Mouse (Mus musculus) midbrain, postnatal 0 days (tissue): ENCODE measurements around the gene Herpud2. TPM values are rescaled to one million over a fixed set of nuclear protein-coding genes. Genes with fewer than 3 reads are reported as not detected.

ENCODE experiments used
- ATAC-seq: fragments of 200-750 bp; cut with Nextera tagmentation; 2 replicates; pipeline ENCODE4 v1.8.0; 2017; ENCODE audit warnings: moderate number of reproducible peaks, mild to moderate bottlenecking, moderate TSS enrichment, moderate library complexity; ENCODE audit not compliant: low FRiP score
- DNase-seq: peaks from one replicate; pipeline ENCODE4 v3.0.0-alpha.2; 2015; ENCODE audit warnings: low spot score
- H3K27ac ChIP-seq: fragments of 300-500 bp; sonication (generic); 2 replicates; pipeline ENCODE4 v1.5.1; 2014; ENCODE audit warnings: low read depth, mild to moderate bottlenecking, low read length, mixed read lengths
- H3K27me3 ChIP-seq: fragments of 300-500 bp; sonication (generic); 2 replicates; pipeline ENCODE4 v1.6.1; 2014; ENCODE audit warnings: low read length, control low read depth, mixed read lengths; ENCODE audit not compliant: insufficient read depth
- H3K36me3 ChIP-seq: fragments of 300-500 bp; sonication (generic); 2 replicates; pipeline ENCODE4 v1.6.1; 2014; ENCODE audit warnings: low read length, control low read depth, mixed read lengths; ENCODE audit not compliant: insufficient read depth
- H3K4me1 ChIP-seq: fragments of 300-500 bp; sonication (generic); 2 replicates; pipeline ENCODE4 v1.6.1; 2014; ENCODE audit warnings: mild to moderate bottlenecking, control low read depth, antibody characterized with exemption, low read length, mixed read lengths; ENCODE audit not compliant: insufficient read depth
- H3K4me2 ChIP-seq: fragments of 300-500 bp; sonication (generic); 2 replicates; pipeline ENCODE4 v1.6.1; 2014; ENCODE audit warnings: low read depth, mild to moderate bottlenecking, low read length, mixed read lengths; ENCODE audit not compliant: poor library complexity, severe bottlenecking
- H3K4me3 ChIP-seq: fragments of 300-500 bp; sonication (generic); 2 replicates; pipeline ENCODE4 v1.5.1; 2014; ENCODE audit warnings: low read depth, mild to moderate bottlenecking, low read length, moderate library complexity
- H3K9ac ChIP-seq: fragments of 300-500 bp; sonication (generic); replicated peaks from 2 replicates; pipeline ENCODE4 v1.6.1; 2014; ENCODE audit warnings: mild to moderate bottlenecking, low read length, moderate library complexity, mixed read lengths; ENCODE audit not compliant: poor library complexity, severe bottlenecking
- H3K9me3 ChIP-seq: fragments of 300-500 bp; sonication (generic); 2 replicates; pipeline ENCODE4 v1.6.1; 2016; ENCODE audit warnings: low read length, control low read depth
- CTCF ChIP-seq: IDR thresholded peaks from 2 replicates; pipeline ENCODE4 v1.5.1; 2016; ENCODE audit warnings: antibody characterized with exemption, mild to moderate bottlenecking
- WGBS: fragments of 180-500 bp; shearing (Covaris S2); extraction: QIAGEN DNeasy Blood & Tissue Kit; methylation state at CpG from one replicate; pipeline ENCODE4 v1.1.7; 2014; 5-methylcytosine and 5-hydroxymethylcytosine counted together
- polyA plus RNA-seq: library from polyadenylated mRNA; unstranded; fragments of >200 nt; fragmentation: Nextera tagmentation; extraction: Ambion mirVana; gene quantifications from 2 replicates; pipeline ENCODE4 v1.2.1, GENCODE M21; 2015
- total RNA-seq: library from RNA; depleted of rRNA; stranded (reverse); fragments of >200 nt; gene quantifications from 2 replicates; pipeline ENCODE4 v1.2.3, GENCODE M21; 2014; rRNA removed

Herpud2 gene
- total RNA-seq (15.8 and 28.5 TPM in 2 replicates), polyA plus RNA-seq (25.9 and 26.6 TPM in 2 replicates)

- 0% methylated on average over 24 of the region's 51 CpGs for WGBS
- peak; percentile 97 for ATAC-seq
- TF ChIP-seq CTCF, result peak; percentile 23; the same call in 1 of the 2 replicates
- Histone ChIP-seq H3K27me3 (no peaks in the 10 kb centered on the region), H3K4me2 (peak within 1 kb of the TSS; percentile 86), H3K9me3 (no peaks in the 10 kb centered on the region), H3K9ac (peak within 1 kb of the TSS; percentile 92), H3K36me3 (no peaks in the 10 kb centered on the region), H3K27ac (peak within 1 kb of the TSS; percentile 95), H3K4me1 (peaks cover 9% of the 10 kb centered on the region; the same call in 1 of the 2 replicates), H3K4me3 (peak within 1 kb of the TSS; percentile 89)
- DNase-seq, result peak; percentile 95
Observed at GRCm38 (mm10) chr9:25151611-25152241, at the start of gene Herpud2. Gene Herpud2 (minus strand): TSS chr9:25151820.

DNA sequence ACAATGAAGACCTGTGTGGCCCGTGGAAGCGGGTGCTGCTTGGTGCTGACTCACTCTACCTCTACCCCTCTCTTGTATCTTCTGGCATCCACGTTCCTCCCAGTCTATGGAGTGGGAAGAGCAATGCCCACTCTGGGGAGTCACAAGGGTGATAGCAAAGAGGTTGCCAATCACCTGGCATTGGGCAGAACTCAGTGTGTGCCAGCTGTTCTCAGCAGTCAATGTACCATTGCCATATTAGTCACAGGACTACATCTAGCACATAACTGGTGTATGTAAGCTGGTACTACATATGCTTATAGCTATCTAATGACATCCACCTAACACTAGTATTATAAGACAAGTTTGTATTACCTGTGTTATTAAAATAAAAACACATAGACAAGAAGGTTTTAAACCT is 49.4 kb upstream of the Herpud2 start:
- WGBS, result 88% methylated on average over 3 of the region's 3 CpGs
- H3K9ac ChIP-seq, result no peak overlapping the region
- H3K9me3 ChIP-seq, result no peaks in the 10 kb centered on the region
- no peaks in the 10 kb centered on the region for H3K36me3 ChIP-seq
- no peaks in the 10 kb centered on the region for H3K27me3 ChIP-seq
- H3K27ac ChIP-seq, result no peak overlapping the region
- no peak for ATAC-seq
- H3K4me2 ChIP-seq, result no peak overlapping the region
- H3K4me3 ChIP-seq, result no peak overlapping the region
- no peaks in the 10 kb centered on the region for H3K4me1 ChIP-seq
- TF ChIP-seq CTCF, result no peak
- no peak for DNase-seq

DNA sequence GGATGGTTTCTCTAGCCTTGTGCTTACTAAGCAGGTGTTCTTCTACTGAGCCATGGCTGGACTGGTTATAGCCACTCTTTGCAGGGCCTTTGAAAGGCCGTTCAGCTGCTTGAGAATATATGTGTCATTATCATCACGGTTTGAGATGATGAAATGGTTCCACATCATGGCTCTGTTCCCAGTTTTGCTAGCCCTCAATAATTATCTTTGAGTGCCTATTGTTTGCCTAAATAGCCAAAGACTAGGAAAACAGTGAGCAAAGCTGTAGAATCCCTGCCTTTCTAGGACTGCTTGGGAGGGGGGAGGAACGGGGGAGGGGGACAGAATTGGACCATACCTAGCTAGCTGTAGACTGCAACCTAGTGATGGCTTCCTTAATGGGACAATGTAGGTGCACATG is 48.5 kb upstream of the Herpud2 start:
- Histone ChIP-seq H3K4me3 (no peak overlapping the region), H3K9ac (no peak overlapping the region), H3K27me3 (no peaks in the 10 kb centered on the region), H3K9me3 (no peaks in the 10 kb centered on the region), H3K4me2 (no peak overlapping the region), H3K27ac (no peak overlapping the region), H3K36me3 (no peaks in the 10 kb centered on the region), H3K4me1 (no peaks in the 10 kb centered on the region)
- 81% methylated on average over 3 of the region's 3 CpGs for WGBS
- TF ChIP-seq CTCF, result no peak
- DNase-seq (no peak), ATAC-seq (no peak)

DNA sequence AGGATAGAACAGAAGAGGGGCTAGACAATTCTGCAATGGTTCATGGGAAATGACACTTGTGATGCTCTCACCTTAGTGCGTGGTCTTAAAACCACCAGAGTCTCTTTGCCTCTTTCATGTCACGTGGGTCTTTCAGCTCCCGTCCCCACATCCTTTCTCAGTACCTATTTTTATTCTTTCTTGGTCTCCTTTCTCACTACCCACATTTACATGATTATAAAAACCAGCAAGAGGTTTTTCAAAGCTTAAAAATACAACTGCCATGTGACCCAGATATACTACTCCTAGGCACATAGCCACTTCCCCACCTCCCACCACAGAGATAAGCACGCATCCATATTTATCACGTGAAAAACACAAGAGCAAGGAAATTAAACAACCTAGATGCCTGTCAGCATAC is 45.1 kb upstream of the Herpud2 start:
- TF ChIP-seq CTCF, result no peak
- Histone ChIP-seq H3K4me2 (no peak overlapping the region), H3K4me3 (no peak overlapping the region), H3K27ac (no peak overlapping the region), H3K27me3 (no peaks in the 10 kb centered on the region), H3K9me3 (no peaks in the 10 kb centered on the region), H3K4me1 (no peaks in the 10 kb centered on the region), H3K9ac (no peak overlapping the region), H3K36me3 (no peaks in the 10 kb centered on the region)
- ATAC-seq (no peak), DNase-seq (no peak)
- 84% methylated on average over 5 of the region's 5 CpGs for WGBS

DNA sequence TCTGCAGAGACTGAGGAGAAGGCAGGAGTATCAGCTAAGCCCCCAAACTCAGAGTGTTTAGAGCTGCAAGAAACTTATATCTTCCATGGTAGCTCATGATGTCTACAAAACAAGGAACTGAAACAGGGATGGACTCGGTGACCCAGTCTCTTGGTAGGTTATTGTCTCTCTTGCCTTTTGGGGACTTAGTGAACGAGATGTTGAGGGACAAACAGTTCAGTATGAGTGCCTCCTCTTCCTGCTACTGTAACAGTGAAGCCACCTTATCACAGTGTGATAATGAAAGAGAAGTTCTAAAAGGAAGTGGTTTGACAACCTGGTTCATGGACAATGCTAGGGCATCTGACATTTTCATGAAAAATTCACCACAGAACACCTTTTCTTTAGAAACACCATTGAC is 40.0 kb upstream of the Herpud2 start:
- DNase-seq, result no peak
- Histone ChIP-seq H3K9me3 (no peaks in the 10 kb centered on the region), H3K27me3 (no peaks in the 10 kb centered on the region), H3K4me3 (no peak overlapping the region), H3K27ac (no peak overlapping the region), H3K4me1 (no peaks in the 10 kb centered on the region), H3K36me3 (no peaks in the 10 kb centered on the region), H3K9ac (no peak overlapping the region), H3K4me2 (no peak overlapping the region)
- no peak for TF ChIP-seq CTCF
- WGBS, result 67% methylated on average over 2 of the region's 2 CpGs
- no peak for ATAC-seq

- Histone ChIP-seq H3K9me3 (no peaks in the 10 kb centered on the region), H3K27ac (no peak overlapping the region), H3K4me2 (no peak overlapping the region), H3K9ac (no peak overlapping the region), H3K4me3 (no peak overlapping the region), H3K36me3 (no peaks in the 10 kb centered on the region), H3K27me3 (no peaks in the 10 kb centered on the region), H3K4me1 (no peaks in the 10 kb centered on the region)
- TF ChIP-seq CTCF, result no peak
- DNase-seq, result no peak
- WGBS, result 94% methylated on average over 4 of the region's 4 CpGs
- ATAC-seq, result no peak
Observed at GRCm38 (mm10) chr9:25186501-25186900, 34.9 kb upstream of the Herpud2 start.
